Mouse (Mus musculus) E14TG2a.4 (cell line): ENCODE measurements around the gene Gm27029.

Experiments
- CTCF ChIP-seq: conservative IDR thresholded peaks from 2 replicates; pipeline ENCODE4 v1.5.1; 2014; ENCODE audit warnings: low read length
- NANOG ChIP-seq: IDR thresholded peaks from 2 replicates; pipeline ENCODE4 v1.6.1; 2014; ENCODE audit warnings: borderline replicate concordance, low read length, mixed read lengths

- TF ChIP-seq CTCF = no peak
- TF ChIP-seq NANOG = no peak
Observed at GRCm38 (mm10) chr11:101464211-101465100, 39.9 kb upstream of the Gm27029 start, which contains the start of gene Rnd2.
